Mouse (Mus musculus) liver, postnatal 0 days (tissue): Measurements from ENCODE around the gene Nkx3-2.

Source experiments
- CTCF ChIP-seq: sonication (generic); IDR thresholded peaks from 2 replicates; pipeline ENCODE4 v1.5.1; 2016; ENCODE audit warnings: antibody characterized with exemption, low read depth
- EP300 ChIP-seq: IDR thresholded peaks from 2 replicates; pipeline ENCODE4 v1.6.1; 2016; ENCODE audit warnings: antibody characterized with exemption, low read depth, mild to moderate bottlenecking

GRCm38 (mm10) chr5:41757338-41757737 is 7.0 kb downstream of the Nkx3-2 start:
- no peak for TF ChIP-seq EP300
- TF ChIP-seq CTCF: no peak
